Mouse (Mus musculus) CH12.LX (cell line): ENCODE results near the gene Cxcr5. TPM values are rescaled to one million over a fixed set of nuclear protein-coding genes. Genes with fewer than 3 reads are reported as not detected.

Experiments used
- DNase-seq: peaks from one replicate; pipeline ENCODE4 v3.0.0-alpha.2; 2013; ENCODE audit errors: extremely low read depth
- H3K27ac ChIP-seq: 2 replicates; pipeline ENCODE4 v1.5.1; 2012; ENCODE audit warnings: low read depth, mild to moderate bottlenecking, control low read depth, moderate library complexity; ENCODE audit not compliant: insufficient read depth
- H3K27me3 ChIP-seq: replicated peaks from 2 replicates; pipeline ENCODE3; 2012; ENCODE audit warnings: inconsistent platforms
- H3K36me3 ChIP-seq, 2 experiments: replicated peaks in 1 of 2; 2 replicates each; pipeline versions ENCODE3 to v1.6.1; 2012; ENCODE audit warnings: inconsistent platforms in 1 of 2, low read length in 1 of 2, mild to moderate bottlenecking in 1 of 2, mixed read lengths in 1 of 2, moderate library complexity in 1 of 2; ENCODE audit not compliant: control insufficient read depth in 1 of 2, insufficient read depth in 1 of 2
- H3K4me1 ChIP-seq, 2 experiments: 2 replicates each; pipeline ENCODE4 v1.6.1; 2012; ENCODE audit warnings: inconsistent platforms in 1 of 2, moderate library complexity in 1 of 2; ENCODE audit not compliant: insufficient read depth in 2 of 2, control insufficient read depth in 1 of 2
- H3K4me2 ChIP-seq: 2 replicates; pipeline ENCODE4 v1.6.1; 2012; ENCODE audit warnings: low read depth, mild to moderate bottlenecking, control low read depth; ENCODE audit not compliant: poor library complexity, insufficient read depth, severe bottlenecking
- H3K4me3 ChIP-seq, 3 experiments: fragments of 150-350 bp in 1 of 3; sonication (generic) in 1 of 3; replicated peaks in 1 of 3; 2 replicates each; pipeline versions ENCODE3 to v1.5.1; 2011 to 2012; ENCODE audit warnings: low read depth in 2 of 3, low read length in 2 of 3, mild to moderate bottlenecking in 2 of 3, moderate library complexity in 2 of 3, control low read depth in 1 of 3, improper control_type of control experiment in 1 of 3, inconsistent platforms in 1 of 3, mixed read lengths in 1 of 3; ENCODE audit not compliant: poor library complexity in 1 of 3
- H3K79me2 ChIP-seq: replicated peaks from 2 replicates; pipeline ENCODE4 v1.6.1; 2012; ENCODE audit warnings: mild to moderate bottlenecking, moderate library complexity; ENCODE audit not compliant: control insufficient read depth, poor library complexity, insufficient read depth, severe bottlenecking; ENCODE audit errors: extremely low read depth
- H3K9ac ChIP-seq: 2 replicates; pipeline ENCODE4 v1.6.1; 2012; ENCODE audit warnings: low read depth, mild to moderate bottlenecking, control low read depth, moderate library complexity; ENCODE audit not compliant: insufficient read depth
- H3K9me3 ChIP-seq: replicated peaks from 2 replicates; pipeline ENCODE3; 2012; ENCODE audit warnings: low read length, inconsistent platforms, mixed read lengths
- BHLHE40 ChIP-seq: IDR thresholded peaks from 2 replicates; pipeline ENCODE4 v1.6.1; 2011; ENCODE audit warnings: mild to moderate bottlenecking, low read depth, low read length, improper control_type of control experiment
- USF1 ChIP-seq: IDR thresholded peaks from 2 replicates; pipeline ENCODE4 v1.6.1; 2014; ENCODE audit warnings: low read depth, mild to moderate bottlenecking, inconsistent platforms, low read length, improper control_type of control experiment
- ZKSCAN1 ChIP-seq: IDR thresholded peaks from 2 replicates; pipeline ENCODE4 v1.6.1; 2012; ENCODE audit warnings: low read depth, inconsistent platforms, low read length, improper control_type of control experiment, borderline replicate concordance
- dilution Hi-C: fragments of 300-500 bp; cut with MboI; formaldehyde crosslinking; loops from 2 replicates; pipeline ENCODE4 v1.14.3; 2020; ENCODE audit warnings: low sequenced_read_pairs; ENCODE audit not compliant: extremely low pct_unique_long_range_greater_than_20kb, extremely low pct_ligation_motif_present
- in situ Hi-C: fragments of 300-500 bp; cut with MboI; formaldehyde crosslinking; loops from 3 replicates; pipeline ENCODE4 v1.14.3; 2019; ENCODE audit warnings: low sequenced_read_pairs, low pct_ligation_motif_present, low pct_unique_long_range_greater_than_20kb, mixed read lengths
- polyA plus RNA-seq: library from polyadenylated mRNA; unstranded; fragments of >175 nt; gene quantifications from 2 replicates; pipeline ENCODE4 v1.2.1, GENCODE M21; 2012; ENCODE audit warnings: low read depth; ENCODE audit not compliant: insufficient read length
- total RNA-seq, 2 experiments: library from RNA; depleted of rRNA; stranded (reverse); fragments of 300-350 nt in 1 of 2; fragments of >200 nt in 1 of 2; gene quantifications; 2 replicates each; pipeline ENCODE4 v1.2.3; 2012 to 2014

The Cxcr5 gene
- total and polyA plus RNA-seq, 3 experiments: 30.2 to 93.4 (median 70.5) TPM

GRCm38 (mm10) chr9:44461950-44462349 is 99.7 kb downstream of the Cxcr5 start:
- dilution Hi-C loops (no loop called here), in situ Hi-C loops (loop anchor here (5.0 kb wide), 2 partner anchors 35 to 185 kb away; no protein-coding TSS in a partner anchor)
- Histone ChIP-seq H3K4me3 (no peak overlapping the region), H3K9ac (no peak overlapping the region), H3K27ac (no peak overlapping the region), H3K4me1 (peaks cover 0 to 4% of the 10 kb centered on the region in 2 experiments; a peak in 1 of 4 replicates), H3K4me2 (no peak overlapping the region), H3K27me3 (peaks cover 18% of the 10 kb centered on the region), H3K79me2 (no peaks in the 10 kb centered on the region), H3K36me3 (no peaks in the 10 kb centered on the region), H3K9me3 (peaks cover 4% of the 10 kb centered on the region)
- peak; percentile 21 for TF ChIP-seq USF1
- TF ChIP-seq ZKSCAN1: no peak
- TF ChIP-seq BHLHE40: peak; percentile 60
- DNase-seq: no peak

Other genes starting within 250 kb of the Cxcr5 start
- gene C2cd2l, start 241.6 kb downstream of the Cxcr5 start, total RNA-seq (2012; rRNA removed): 7.2 TPM in 2 replicates
- 2.5 and 2.9 TPM in 2 replicates for gene C2cd2l, start 241.6 kb downstream of the Cxcr5 start, total RNA-seq (2014; rRNA removed)
- 7.3 and 8.6 TPM in 2 replicates for gene C2cd2l, start 241.6 kb downstream of the Cxcr5 start, polyA plus RNA-seq
- 15.8 and 16.2 TPM in 2 replicates for gene Dpagt1, start 235.9 kb downstream of the Cxcr5 start, total RNA-seq (2012; rRNA removed)
- gene Dpagt1, start 235.9 kb downstream of the Cxcr5 start, total RNA-seq (2014; rRNA removed): 6.4 and 8.5 TPM in 2 replicates
- 31.5 and 41.7 TPM in 2 replicates for gene Dpagt1, start 235.9 kb downstream of the Cxcr5 start, polyA plus RNA-seq
- gene H2afx, start 227.2 kb downstream of the Cxcr5 start, total RNA-seq (2012; rRNA removed): 488 and 589 TPM in 2 replicates
- gene H2afx, start 227.2 kb downstream of the Cxcr5 start, total RNA-seq (2014; rRNA removed): 32.5 and 36.3 TPM in 2 replicates
- gene H2afx, start 227.2 kb downstream of the Cxcr5 start, polyA plus RNA-seq: 39.5 and 56.6 TPM in 2 replicates
- gene Hmbs, start 217.6 kb downstream of the Cxcr5 start, total RNA-seq (2012; rRNA removed): 74.0 and 80.9 TPM in 2 replicates
- gene Hmbs, start 217.6 kb downstream of the Cxcr5 start, total RNA-seq (2014; rRNA removed): 73.7 and 75.2 TPM in 2 replicates
- gene Hmbs, start 217.6 kb downstream of the Cxcr5 start, polyA plus RNA-seq: 65.0 and 65.1 TPM in 2 replicates
- gene Vps11, start 200.2 kb downstream of the Cxcr5 start, total RNA-seq (2012; rRNA removed): 21.4 and 22.1 TPM in 2 replicates
- gene Vps11, start 200.2 kb downstream of the Cxcr5 start, total RNA-seq (2014; rRNA removed): 16.1 and 17.4 TPM in 2 replicates
- gene Vps11, start 200.2 kb downstream of the Cxcr5 start, polyA plus RNA-seq: 23.2 and 24.8 TPM in 2 replicates
- 88.7 and 148 TPM in 2 replicates for gene Hyou1, start 182.4 kb downstream of the Cxcr5 start, total RNA-seq (2012; rRNA removed)
- 31.9 and 32.6 TPM in 2 replicates for gene Hyou1, start 182.4 kb downstream of the Cxcr5 start, total RNA-seq (2014; rRNA removed)
- 89.9 and 90.8 TPM in 2 replicates for gene Hyou1, start 182.4 kb downstream of the Cxcr5 start, polyA plus RNA-seq
- gene Slc37a4, start 165.0 kb downstream of the Cxcr5 start, total RNA-seq (2012; rRNA removed): 13.8 and 25.5 TPM in 2 replicates
- 29.9 and 38.7 TPM in 2 replicates for gene Slc37a4, start 165.0 kb downstream of the Cxcr5 start, total RNA-seq (2014; rRNA removed)
- gene Slc37a4, start 165.0 kb downstream of the Cxcr5 start, polyA plus RNA-seq: 10.3 and 11.7 TPM in 2 replicates
- gene Rps25, start 154.7 kb downstream of the Cxcr5 start, total RNA-seq (2012; rRNA removed): 2,535 and 3,076 TPM in 2 replicates
- 3,131 and 3,378 TPM in 2 replicates for gene Rps25, start 154.7 kb downstream of the Cxcr5 start, total RNA-seq (2014; rRNA removed)
- 2,547 and 3,250 TPM in 2 replicates for gene Rps25, start 154.7 kb downstream of the Cxcr5 start, polyA plus RNA-seq
- 81.3 and 88.2 TPM in 2 replicates for gene Trappc4, start 154.3 kb downstream of the Cxcr5 start, total RNA-seq (2012; rRNA removed)
- 125 and 135 TPM in 2 replicates for gene Trappc4, start 154.3 kb downstream of the Cxcr5 start, total RNA-seq (2014; rRNA removed)
- 55.9 and 69.2 TPM in 2 replicates for gene Trappc4, start 154.3 kb downstream of the Cxcr5 start, polyA plus RNA-seq
- 25.4 and 30.4 TPM in 2 replicates for gene Ccdc84, start 143.3 kb downstream of the Cxcr5 start, total RNA-seq (2012; rRNA removed)
- gene Ccdc84, start 143.3 kb downstream of the Cxcr5 start, total RNA-seq (2014; rRNA removed): 21.7 and 26.0 TPM in 2 replicates
- 16.5 and 18.3 TPM in 2 replicates for gene Ccdc84, start 143.3 kb downstream of the Cxcr5 start, polyA plus RNA-seq
- 0.08 and 0.21 TPM in 2 replicates for gene Foxr1, start 120.7 kb downstream of the Cxcr5 start, total RNA-seq (2012; rRNA removed)
- gene Foxr1, start 120.7 kb downstream of the Cxcr5 start, total RNA-seq (2014; rRNA removed): not detected in 2 replicates
- 1.4 and 1.5 TPM in 2 replicates for gene Foxr1, start 120.7 kb downstream of the Cxcr5 start, polyA plus RNA-seq
- not detected in 2 replicates for gene Upk2, start 106.9 kb downstream of the Cxcr5 start, total RNA-seq (2012; rRNA removed)
- not detected in 2 replicates for gene Upk2, start 106.9 kb downstream of the Cxcr5 start, total RNA-seq (2014; rRNA removed)
- not detected in 2 replicates for gene Upk2, start 106.9 kb downstream of the Cxcr5 start, polyA plus RNA-seq
- gene Bcl9l, start 79.1 kb downstream of the Cxcr5 start, total RNA-seq (2012; rRNA removed): 0.88 and 1.6 TPM in 2 replicates
- 0.08 and 0.67 TPM in 2 replicates for gene Bcl9l, start 79.1 kb downstream of the Cxcr5 start, total RNA-seq (2014; rRNA removed)
- 6.2 and 7.5 TPM in 2 replicates for gene Bcl9l, start 79.1 kb downstream of the Cxcr5 start, polyA plus RNA-seq
- 41.5 and 42.3 TPM in 2 replicates for gene Ddx6, start 43.0 kb upstream of the Cxcr5 start, total RNA-seq (2012; rRNA removed)
- 66.7 and 71.4 TPM in 2 replicates for gene Ddx6, start 43.0 kb upstream of the Cxcr5 start, total RNA-seq (2014; rRNA removed)
- 77.1 and 81.2 TPM in 2 replicates for gene Ddx6, start 43.0 kb upstream of the Cxcr5 start, polyA plus RNA-seq
- gene Treh, start 111.4 kb upstream of the Cxcr5 start, total RNA-seq (2012; rRNA removed): not detected in 2 replicates
- gene Treh, start 111.4 kb upstream of the Cxcr5 start, total RNA-seq (2014; rRNA removed): not detected in 2 replicates
- gene Treh, start 111.4 kb upstream of the Cxcr5 start, polyA plus RNA-seq: not detected in 2 replicates
- gene Phldb1, start 173.3 kb upstream of the Cxcr5 start, total RNA-seq (2012; rRNA removed): 10.1 and 14.6 TPM in 2 replicates
- gene Phldb1, start 173.3 kb upstream of the Cxcr5 start, total RNA-seq (2014; rRNA removed): 7.9 and 9.7 TPM in 2 replicates
- gene Phldb1, start 173.3 kb upstream of the Cxcr5 start, polyA plus RNA-seq: 15.1 and 18.3 TPM in 2 replicates
- 79.4 and 95.2 TPM in 2 replicates for gene Arcn1, start 206.0 kb upstream of the Cxcr5 start, total RNA-seq (2012; rRNA removed)
- gene Arcn1, start 206.0 kb upstream of the Cxcr5 start, total RNA-seq (2014; rRNA removed): 145 and 150 TPM in 2 replicates
- 127 and 146 TPM in 2 replicates for gene Arcn1, start 206.0 kb upstream of the Cxcr5 start, polyA plus RNA-seq
- 49.8 and 51.4 TPM in 2 replicates for gene Ift46, start 206.0 kb upstream of the Cxcr5 start, total RNA-seq (2012; rRNA removed)
- 57.7 and 60.7 TPM in 2 replicates for gene Ift46, start 206.0 kb upstream of the Cxcr5 start, total RNA-seq (2014; rRNA removed)
- gene Ift46, start 206.0 kb upstream of the Cxcr5 start, polyA plus RNA-seq: 77.7 and 80.0 TPM in 2 replicates
- 0.25 TPM in 2 replicates for gene Tmem25, start 237.4 kb upstream of the Cxcr5 start, total RNA-seq (2012; rRNA removed)
- gene Tmem25, start 237.4 kb upstream of the Cxcr5 start, total RNA-seq (2014; rRNA removed): 0.16 and 0.28 TPM in 2 replicates
- gene Tmem25, start 237.4 kb upstream of the Cxcr5 start, polyA plus RNA-seq: 0.44 and 1.5 TPM in 2 replicates
- 0.68 TPM in 1 of 2 replicates, not detected in the other for gene Ttc36, start 241.2 kb upstream of the Cxcr5 start, total RNA-seq (2012; rRNA removed)
- gene Ttc36, start 241.2 kb upstream of the Cxcr5 start, total RNA-seq (2014; rRNA removed): not detected in 2 replicates
- gene Ttc36, start 241.2 kb upstream of the Cxcr5 start, polyA plus RNA-seq: 0.37 and 0.51 TPM in 2 replicates